8 mouse cellular contexts compared by ENCODE assay signal in genomic region chr6:87282346-87282781, GRCm38 (mm10). TPM values are rescaled to one million over a fixed set of nuclear protein-coding genes. Genes with fewer than 3 reads are reported as not detected.
DNase-seq lines count a peak whose midpoint lies in the region; ATAC-seq lines count a peak whose summit lies in the region.

No protein-coding gene starts in this region.

- no peak overlapping the region for H3K4me3 ChIP-seq in limb, embryonic 12.5 days (replicated peaks)
- H3K4me3 ChIP-seq in limb, embryonic 10.5 days: no peak overlapping the region
- no peak overlapping the region for H3K4me3 ChIP-seq in intestine, embryonic 14.5 days (ENCODE audit: low read depth, low read length)
- no peak overlapping the region for H3K4me3 ChIP-seq in lung, embryonic 16.5 days (ENCODE audit: low read length)

- H3K9me3 ChIP-seq in limb, embryonic 12.5 days: 0 out of 2 replicates have a peak, but pooled peaks cover 4% of the 10 kb centered on the region
- no peaks in the 10 kb centered on the region for H3K9me3 ChIP-seq in limb, embryonic 10.5 days (replicated peaks)
- H3K9me3 ChIP-seq in intestine, embryonic 14.5 days (ENCODE audit: control insufficient read depth, low read length): no peaks in the 10 kb centered on the region
- H3K9me3 ChIP-seq in lung, embryonic 16.5 days (ENCODE audit: control insufficient read depth, low read length): no peaks in the 10 kb centered on the region

- peaks cover 31% of the 10 kb centered on the region for H3K4me1 ChIP-seq in limb, embryonic 12.5 days (replicated peaks)
- H3K4me1 ChIP-seq in limb, embryonic 10.5 days: peaks cover 22% of the 10 kb centered on the region
- H3K4me1 ChIP-seq in intestine, embryonic 14.5 days (replicated peaks; ENCODE audit: control insufficient read depth, insufficient read depth, low read length): peaks cover 25% of the 10 kb centered on the region; the same call in 1 of the 2 replicates
- H3K4me1 ChIP-seq in lung, embryonic 16.5 days (replicated peaks; ENCODE audit: control insufficient read depth, insufficient read depth, low read length): peaks cover 46% of the 10 kb centered on the region

- ATAC-seq in limb, embryonic 12.5 days (ENCODE audit: insufficient number of reproducible peaks, insufficient read depth, low FRiP score, low TSS enrichment, low read depth): no peak
- peak; percentile 75 for ATAC-seq in intestine, embryonic 14.5 days (replicated peaks; ENCODE audit: low FRiP score, low TSS enrichment, low read depth)
- ATAC-seq in lung, embryonic 16.5 days (ENCODE audit: low read depth): peak; percentile 79
- ATAC-seq in activated CD4-positive, CD25-positive, alpha-beta regulatory T cell, adult 4 months: no peak

- no peak overlapping the region for H3K4me2 ChIP-seq in limb, embryonic 12.5 days
- no peak overlapping the region for H3K4me2 ChIP-seq in intestine, embryonic 14.5 days (ENCODE audit: low read length)
- H3K4me2 ChIP-seq in lung, embryonic 16.5 days (ENCODE audit: low read depth, low read length): no peak overlapping the region

- H3K9ac ChIP-seq in limb, embryonic 12.5 days (replicated peaks): no peak overlapping the region
- H3K9ac ChIP-seq in intestine, embryonic 14.5 days (ENCODE audit: low read length): no peak overlapping the region
- H3K9ac ChIP-seq in lung, embryonic 16.5 days (ENCODE audit: low read length): no peak overlapping the region

- 57% methylated on average over 8 of the region's 8 CpGs for WGBS in limb, embryonic 12.5 days
- 79% methylated on average over 8 of the region's 8 CpGs for WGBS in limb, embryonic 10.5 days
- WGBS in intestine, embryonic 14.5 days: 28% methylated on average over 8 of the region's 8 CpGs
- 13% methylated on average over 8 of the region's 8 CpGs for WGBS in lung, embryonic 16.5 days

- H3K36me3 ChIP-seq in limb, embryonic 12.5 days: peaks cover 73% of the 10 kb centered on the region
- H3K36me3 ChIP-seq in limb, embryonic 10.5 days: peaks cover 59% of the 10 kb centered on the region
- H3K36me3 ChIP-seq in intestine, embryonic 14.5 days (ENCODE audit: control insufficient read depth, insufficient read depth, low read length): peaks cover 4% of the 10 kb centered on the region; the same call in 1 of the 2 replicates
- H3K36me3 ChIP-seq in lung, embryonic 16.5 days (ENCODE audit: control insufficient read depth, insufficient read depth, low read length): peaks cover 2% of the 10 kb centered on the region; the same call in 1 of the 2 replicates

- DNase-seq in limb, embryonic 10.5 days (ENCODE audit: low spot score): no peak
- DNase-seq in fibroblast of lung, adult 2 months (ENCODE audit: low read depth): peak; percentile 80
- DNase-seq in intestine, embryonic 14.5 days (ENCODE audit: low spot score): peak; percentile 67
- DNase-seq in left cerebral cortex, adult 18-20 months (ENCODE audit: low spot score in 2 of 2): no peak
- DNase-seq in B cell, adult 2 months: no peak

- no peaks in the 10 kb centered on the region for H3K27me3 ChIP-seq in limb, embryonic 12.5 days
- no peaks in the 10 kb centered on the region for H3K27me3 ChIP-seq in limb, embryonic 10.5 days (ENCODE audit: low read depth, poor library complexity, severe bottlenecking)
- no peaks in the 10 kb centered on the region for H3K27me3 ChIP-seq in intestine, embryonic 14.5 days (replicated peaks; ENCODE audit: control insufficient read depth, insufficient read depth, low read length)
- H3K27me3 ChIP-seq in lung, embryonic 16.5 days (ENCODE audit: control insufficient read depth, insufficient read depth, low read depth, low read length): no peaks in the 10 kb centered on the region

- H3K27ac ChIP-seq in limb, embryonic 12.5 days: peak overlapping the region; percentile 35; the same call in 1 of the 2 replicates
- H3K27ac ChIP-seq in limb, embryonic 10.5 days: no peak overlapping the region
- H3K27ac ChIP-seq in intestine, embryonic 14.5 days (ENCODE audit: low read depth): peak overlapping the region; percentile 7; the same call in 1 of the 2 replicates
- H3K27ac ChIP-seq in lung, embryonic 16.5 days (ENCODE audit: low read length): peak overlapping the region; percentile 85

RNA-seq across cellular contexts. Expression of gene Antxr1, which starts 53.3 kb away (rescaled TPM):
- polyA plus RNA-seq in limb, embryonic 12.5 days (2016; fragmentation: Nextera tagmentation; extraction: Ambion mirVana): 15.4 and 16.2 TPM in 2 replicates
- 7.0 and 9.5 TPM in 2 replicates for polyA plus RNA-seq in limb, embryonic 10.5 days (2016; fragmentation: Nextera tagmentation; extraction: Ambion mirVana)
- polyA plus RNA-seq in intestine, embryonic 14.5 days (2014; fragmentation: Nextera tagmentation; extraction: Ambion mirVana): 8.5 and 9.2 TPM in 2 replicates
- polyA plus RNA-seq in lung, embryonic 16.5 days (2015; fragmentation: Nextera tagmentation; extraction: Ambion mirVana): 11.4 and 13.0 TPM in 2 replicates
- under 1 TPM in 1 of 2 experiments, not detected in 1; 0.37 TPM for polyA plus RNA-seq in activated CD4-positive, CD25-positive, alpha-beta regulatory T cell, adult 4 months (2017; shearing (Covaris generic))
- total RNA-seq in left cerebral cortex, adult 18-20 months (2021): 10 to 100 TPM; 11.6 to 14.4 TPM

Comparison
In these comparisons a context has a peak if more than half of its experiments do, and no peak if none do; other contexts are left out.
1. ATAC-seq: peak in intestine, embryonic 14.5 days (single experiment) and lung, embryonic 16.5 days (single experiment); none in limb, embryonic 12.5 days (single experiment) and activated CD4-positive, CD25-positive, alpha-beta regulatory T cell, adult 4 months (single experiment).
2. DNase-seq: peak in fibroblast of lung, adult 2 months (single experiment) and intestine, embryonic 14.5 days (single experiment); none in limb, embryonic 10.5 days (single experiment), left cerebral cortex, adult 18-20 months (0 of 2) and B cell, adult 2 months (0 of 2).